Mouse (Mus musculus) hindbrain, embryonic 12.5 days (tissue): ENCODE measurements around the gene Gucd1. TPM values are rescaled to one million over a fixed set of nuclear protein-coding genes. Genes with fewer than 3 reads are reported as not detected.
"Not testable (repeated sequence)": the region's sequence is repeated elsewhere in the genome, so short reads cannot be mapped to it uniquely, and the experiment has no call there.

ENCODE experiments used
- ATAC-seq: fragments of 200-750 bp; cut with Nextera tagmentation; 2 replicates; pipeline ENCODE4 v1.8.0; 2017; ENCODE audit warnings: moderate TSS enrichment; ENCODE audit not compliant: low FRiP score
- H3K27ac ChIP-seq: fragments of 300-500 bp; sonication (generic); 2 replicates; pipeline ENCODE4 v1.5.1; 2016; ENCODE audit warnings: mild to moderate bottlenecking
- H3K27me3 ChIP-seq: fragments of 300-500 bp; sonication (generic); 2 replicates; pipeline ENCODE4 v1.6.1; 2016; ENCODE audit warnings: mild to moderate bottlenecking
- H3K36me3 ChIP-seq: fragments of 300-500 bp; sonication (generic); 2 replicates; pipeline ENCODE4 v1.6.1; 2016; ENCODE audit warnings: mild to moderate bottlenecking
- H3K4me1 ChIP-seq: fragments of 300-500 bp; sonication (generic); 2 replicates; pipeline ENCODE4 v1.6.1; 2016
- H3K4me2 ChIP-seq: fragments of 300-500 bp; sonication (generic); replicated peaks from 2 replicates; pipeline ENCODE4 v1.6.1; 2016; ENCODE audit warnings: mild to moderate bottlenecking
- H3K4me3 ChIP-seq: fragments of 300-500 bp; sonication (generic); 2 replicates; pipeline ENCODE4 v1.5.1; 2016; ENCODE audit warnings: mild to moderate bottlenecking
- H3K9ac ChIP-seq: fragments of 300-500 bp; sonication (generic); 2 replicates; pipeline ENCODE4 v1.6.1; 2016; ENCODE audit warnings: mild to moderate bottlenecking, moderate library complexity
- H3K9me3 ChIP-seq: fragments of 300-500 bp; sonication (generic); replicated peaks from 2 replicates; pipeline ENCODE4 v1.6.1; 2016; ENCODE audit warnings: mild to moderate bottlenecking
- WGBS: fragments of 180-500 bp; shearing (Covaris S2); methylation state at CpG from one replicate; pipeline ENCODE4 v1.1.7; 2016; 5-methylcytosine and 5-hydroxymethylcytosine counted together
- polyA plus RNA-seq: library from polyadenylated mRNA; unstranded; fragments of >200 nt; fragmentation: Nextera tagmentation; extraction: Ambion mirVana; gene quantifications from 2 replicates; pipeline ENCODE4 v1.2.1, GENCODE M21; 2016

The Gucd1 gene
- 24.9 and 26.8 TPM in 2 replicates for polyA plus RNA-seq

DNA sequence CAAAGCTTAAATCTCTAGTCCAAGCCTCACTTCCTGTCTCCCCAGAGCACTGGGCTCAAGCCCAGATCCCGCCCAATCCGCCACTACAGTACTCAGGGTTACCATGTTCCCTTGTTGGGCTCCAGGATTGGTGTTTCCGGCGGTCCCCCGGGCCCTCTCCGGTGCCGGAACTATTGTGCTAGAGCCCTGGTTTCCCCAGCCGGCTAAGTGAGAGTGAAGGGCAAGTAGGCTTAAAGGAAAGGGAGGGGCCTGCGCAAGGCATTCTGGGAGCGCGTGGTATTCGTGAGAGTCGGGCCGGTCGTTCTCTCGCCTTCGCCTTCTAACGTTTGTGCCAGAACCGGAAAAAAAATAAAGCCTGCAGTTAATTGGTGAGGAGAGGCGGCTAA lies at the start of gene Gucd1:
Gucd1 (minus strand) TSS at position 215 of the 386 bp plus-strand sequence.
- H3K4me1 ChIP-seq: peaks cover 27% of the 10 kb centered on the region
- WGBS: 0% methylated on average over 20 of the region's 20 CpGs
- H3K4me3 ChIP-seq: peak within 1 kb of the TSS; percentile 87
- H3K27me3 ChIP-seq: no peaks in the 10 kb centered on the region
- H3K4me2 ChIP-seq: peak within 1 kb of the TSS; percentile 94
- H3K9me3 ChIP-seq: no peaks in the 10 kb centered on the region
- H3K27ac ChIP-seq: peak within 1 kb of the TSS; percentile 96
- peak; percentile 94 for ATAC-seq
- peak within 1 kb of the TSS; percentile 91 for H3K9ac ChIP-seq
- peaks cover 21% of the 10 kb centered on the region for H3K36me3 ChIP-seq

DNA sequence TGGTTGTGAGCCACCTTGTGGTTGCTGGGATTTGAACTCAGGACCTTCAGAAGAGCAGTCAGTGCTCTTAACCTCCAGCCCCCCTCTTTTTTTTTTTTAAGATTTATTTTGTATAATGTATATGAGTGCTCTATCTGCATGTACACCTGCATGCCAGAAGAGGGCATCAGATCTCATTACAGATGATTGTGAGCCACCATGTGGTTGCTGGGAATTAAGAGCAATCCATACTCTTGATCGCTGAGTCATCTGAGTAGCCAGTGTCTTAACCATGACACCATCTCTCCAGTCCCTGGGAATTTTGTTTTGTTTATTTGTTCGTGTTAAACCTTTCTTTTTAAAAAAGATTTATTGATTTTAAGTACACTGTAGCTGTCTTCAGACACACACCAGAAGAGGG lies 49.0 kb upstream of the Gucd1 start:
- WGBS: 91% methylated on average over 2 of the region's 2 CpGs
- not testable (repeated sequence) for H3K36me3 ChIP-seq, ATAC-seq

DNA sequence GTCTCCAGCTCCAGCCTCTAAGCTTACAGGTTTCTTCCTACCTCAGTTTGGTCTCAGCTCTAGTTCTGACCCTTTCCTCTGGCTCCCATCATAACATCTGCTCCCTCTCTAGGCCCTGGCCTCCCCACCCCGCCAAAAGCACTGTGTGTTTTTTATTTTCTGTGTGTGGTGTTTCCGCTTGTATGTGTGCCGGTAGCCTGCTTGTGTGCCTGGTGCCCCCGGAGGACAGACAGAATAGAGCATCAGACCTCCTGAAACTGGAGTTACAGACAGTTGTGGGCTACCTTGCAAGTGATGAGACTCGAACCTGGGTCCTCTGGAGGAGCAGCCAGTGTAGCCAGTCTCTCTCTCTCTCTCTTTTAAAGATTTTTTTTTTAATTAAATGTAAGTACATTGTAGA lies 48.5 kb upstream of the Gucd1 start:
- no peak overlapping the region for H3K27ac ChIP-seq
- H3K36me3 ChIP-seq: no peaks in the 10 kb centered on the region
- no peak overlapping the region for H3K4me2 ChIP-seq
- WGBS: 84% methylated on average over 5 of the region's 5 CpGs
- H3K27me3 ChIP-seq: peaks cover 9% of the 10 kb centered on the region
- no peak overlapping the region for H3K4me3 ChIP-seq
- no peak overlapping the region for H3K9ac ChIP-seq
- ATAC-seq: no peak
- H3K4me1 ChIP-seq: 0 out of 2 replicates have a peak, but pooled peaks cover under 1% of the 10 kb centered on the region
- no peaks in the 10 kb centered on the region for H3K9me3 ChIP-seq

More for the DNA sequence above, 49.0 kb upstream of the Gucd1 start:
- not testable (repeated sequence) for H3K4me1 ChIP-seq, H3K27me3 ChIP-seq, H3K9ac ChIP-seq, H3K27ac ChIP-seq, H3K4me2 ChIP-seq, H3K4me3 ChIP-seq, H3K9me3 ChIP-seq

DNA sequence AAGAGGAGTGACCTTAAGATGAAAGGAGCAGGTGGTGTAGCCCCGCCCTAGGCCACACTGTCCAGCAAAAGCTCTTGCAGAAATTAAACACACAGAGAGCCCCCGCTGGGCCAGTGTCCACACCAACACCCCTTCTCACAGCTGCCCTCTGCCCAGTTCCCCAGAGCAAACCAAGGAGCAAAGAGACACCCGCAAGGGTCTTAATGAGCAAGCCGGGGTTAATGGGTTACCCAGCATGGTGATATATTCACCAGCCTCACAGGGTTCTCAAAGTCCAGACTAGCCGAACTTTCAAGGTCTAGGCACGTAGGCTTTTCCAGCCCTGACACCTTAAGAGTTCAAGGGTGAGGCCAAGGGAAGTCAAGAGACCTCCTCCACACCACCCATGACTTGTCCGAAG lies 48.1 kb upstream of the Gucd1 start:
- Histone ChIP-seq H3K36me3 (no peaks in the 10 kb centered on the region), H3K4me3 (no peak overlapping the region), H3K27ac (no peak overlapping the region), H3K4me1 (peaks cover 3% of the 10 kb centered on the region), H3K27me3 (peaks cover 14% of the 10 kb centered on the region), H3K9ac (no peak overlapping the region), H3K9me3 (no peaks in the 10 kb centered on the region), H3K4me2 (no peak overlapping the region)
- ATAC-seq: no peak
- 66% methylated on average over 7 of the region's 7 CpGs for WGBS

DNA sequence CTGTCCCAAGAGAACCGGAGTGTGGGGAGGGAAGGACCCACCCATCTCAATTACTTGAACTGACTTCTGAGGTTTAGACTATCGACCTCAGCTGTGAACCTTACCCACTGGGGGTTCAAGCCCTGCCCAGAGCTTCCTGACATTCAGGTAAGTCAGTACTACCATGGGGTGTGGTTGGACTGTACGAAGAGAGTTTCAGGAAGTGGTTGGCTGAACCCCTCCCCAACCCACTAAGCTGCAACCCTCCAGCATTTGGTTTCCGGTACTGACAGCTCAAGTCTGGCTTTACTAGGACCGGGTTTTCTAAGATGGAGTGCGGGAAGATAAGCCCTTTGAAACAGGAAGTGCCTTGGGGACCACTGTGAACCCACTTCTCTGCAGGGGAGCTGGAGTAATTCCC lies 47.7 kb upstream of the Gucd1 start:
- H3K4me2 ChIP-seq: no peak overlapping the region
- H3K27ac ChIP-seq: no peak overlapping the region
- no peak overlapping the region for H3K9ac ChIP-seq
- ATAC-seq: no peak
- no peaks in the 10 kb centered on the region for H3K9me3 ChIP-seq
- no peaks in the 10 kb centered on the region for H3K36me3 ChIP-seq
- H3K27me3 ChIP-seq: peaks cover 18% of the 10 kb centered on the region
- H3K4me1 ChIP-seq: peaks cover 7% of the 10 kb centered on the region
- WGBS: 75% methylated on average over 6 of the region's 6 CpGs
- no peak overlapping the region for H3K4me3 ChIP-seq

DNA sequence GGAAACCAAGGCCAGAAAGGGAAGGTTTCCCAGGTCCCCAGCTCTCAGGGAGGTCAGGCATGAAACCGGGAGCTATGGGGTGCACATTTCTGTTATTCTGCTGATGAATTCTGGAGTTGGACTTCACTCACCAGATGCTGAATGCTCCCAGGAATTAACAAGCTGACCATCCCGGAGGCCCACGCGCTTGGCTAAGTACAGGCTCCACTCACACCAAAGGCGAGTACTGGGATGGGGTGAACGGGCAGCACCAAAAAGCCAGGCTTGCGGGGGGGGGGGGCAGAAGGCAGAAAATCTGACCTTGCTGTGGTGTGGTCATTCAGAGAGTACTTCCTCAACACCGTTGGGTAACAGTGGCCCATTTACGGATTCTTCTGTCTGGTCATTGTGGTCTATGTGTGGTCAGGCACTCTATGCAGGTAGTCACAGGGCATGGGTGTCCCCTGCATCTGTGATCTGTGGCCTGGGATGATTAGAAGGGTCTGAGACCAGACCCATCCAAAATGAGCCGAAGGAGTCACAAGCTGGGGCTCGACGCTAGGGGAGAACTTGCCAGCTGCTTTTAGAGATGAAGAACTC lies 47.0 kb upstream of the Gucd1 start:
- no peak overlapping the region for H3K4me3 ChIP-seq
- WGBS: 84% methylated on average over 12 of the region's 12 CpGs
- no peak for ATAC-seq
- peaks cover 12% of the 10 kb centered on the region for H3K4me1 ChIP-seq
- H3K27ac ChIP-seq: no peak overlapping the region
- no peaks in the 10 kb centered on the region for H3K36me3 ChIP-seq
- H3K4me2 ChIP-seq: no peak overlapping the region
- H3K9ac ChIP-seq: no peak overlapping the region
- H3K9me3 ChIP-seq: no peaks in the 10 kb centered on the region
- H3K27me3 ChIP-seq: peaks cover 20% of the 10 kb centered on the region

DNA sequence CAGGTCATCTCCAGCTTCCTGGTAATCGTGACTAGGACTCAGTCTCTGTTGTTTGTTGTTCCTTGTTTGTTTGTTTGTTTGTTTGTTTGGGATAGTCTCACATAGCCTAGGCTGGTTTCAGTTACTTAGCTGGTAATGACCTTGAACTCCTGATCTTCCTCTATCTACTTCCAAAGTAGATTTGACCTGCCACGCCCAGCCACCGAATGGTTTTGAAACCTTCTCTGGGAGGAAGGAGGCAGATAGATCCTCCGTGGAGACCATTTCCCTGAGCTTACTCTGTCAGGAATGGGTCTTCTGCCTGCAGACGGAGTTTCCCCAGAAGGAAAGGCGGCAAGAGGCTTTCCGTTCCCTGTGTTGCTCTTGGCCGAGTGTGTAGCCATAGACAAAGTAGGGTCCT lies 44.8 kb upstream of the Gucd1 start:
- Histone ChIP-seq H3K27ac (no peak overlapping the region), H3K9ac (no peak overlapping the region), H3K9me3 (no peaks in the 10 kb centered on the region), H3K4me1 (peaks cover 31% of the 10 kb centered on the region), H3K4me3 (no peak overlapping the region), H3K27me3 (peaks cover 24% of the 10 kb centered on the region), H3K36me3 (no peaks in the 10 kb centered on the region), H3K4me2 (no peak overlapping the region)
- 90% methylated on average over 8 of the region's 8 CpGs for WGBS
- no peak for ATAC-seq

DNA sequence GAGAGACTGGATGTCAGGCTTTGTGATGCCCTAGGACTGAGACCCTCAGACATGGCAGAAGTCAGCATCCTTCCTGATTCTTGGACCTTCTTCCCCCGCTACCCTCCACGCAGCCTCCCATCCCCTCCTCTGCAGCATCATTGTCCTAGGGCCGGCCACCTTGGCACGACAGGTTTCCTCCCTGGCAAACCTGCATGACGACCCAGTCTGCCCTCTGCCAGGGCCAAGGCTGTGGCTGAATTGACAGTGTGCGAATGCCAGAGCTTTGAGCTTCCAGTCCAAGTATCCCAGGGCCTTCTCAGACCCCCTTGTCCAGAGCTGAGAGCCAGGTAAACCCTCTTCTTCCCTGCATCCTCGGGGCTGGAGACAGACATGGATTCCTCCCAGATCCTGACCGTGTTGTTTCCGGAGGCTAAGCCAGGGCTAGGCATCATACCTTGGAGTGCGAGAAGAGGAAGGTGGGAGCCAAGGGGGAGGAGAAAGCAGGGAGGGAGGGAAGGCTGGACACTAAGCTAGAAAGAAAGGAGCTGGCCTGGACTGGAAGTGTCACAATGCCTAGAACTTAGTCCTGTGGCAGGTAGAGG lies 43.4 kb upstream of the Gucd1 start, which contains the start of gene Ggt1:
Ggt1 (plus strand) TSS at position 534 of the 584 bp plus-strand sequence.
- H3K9me3 ChIP-seq: no peaks in the 10 kb centered on the region
- peaks cover 24% of the 10 kb centered on the region for H3K27me3 ChIP-seq
- peaks cover 45% of the 10 kb centered on the region for H3K4me1 ChIP-seq
- no peaks in the 10 kb centered on the region for H3K36me3 ChIP-seq
- WGBS: 52% methylated on average over 10 of the region's 10 CpGs
- H3K4me2 ChIP-seq: peak within 1 kb of the TSS; percentile 95
- peak within 1 kb of the TSS; percentile 63 for H3K4me3 ChIP-seq
- peak within 1 kb of the TSS; percentile 91 for H3K9ac ChIP-seq
- no peak for ATAC-seq
- peak within 1 kb of the TSS; percentile 92 for H3K27ac ChIP-seq

DNA sequence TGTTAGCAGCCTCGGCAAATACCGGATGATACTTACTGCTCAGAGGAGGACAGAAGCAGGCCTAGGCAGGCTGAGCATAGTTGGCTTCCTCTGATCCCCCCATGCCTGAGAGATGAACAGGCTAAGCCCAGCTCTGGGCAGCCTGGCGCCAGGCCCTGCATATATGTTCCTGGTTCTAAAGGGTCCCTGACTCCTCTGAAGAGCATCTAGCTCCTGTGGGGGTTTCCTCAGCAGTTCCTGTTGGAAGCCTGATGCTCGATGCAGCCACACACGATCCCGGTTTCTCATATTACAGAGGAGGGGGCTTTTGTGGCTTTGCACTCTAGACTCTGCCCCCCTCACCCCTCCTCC lies 42.8 kb upstream of the Gucd1 start:
- Histone ChIP-seq H3K9me3 (no peaks in the 10 kb centered on the region), H3K4me2 (peak overlapping the region; percentile 95), H3K27ac (peak overlapping the region; percentile 92), H3K4me1 (peaks cover 52% of the 10 kb centered on the region), H3K9ac (peak overlapping the region; percentile 91), H3K36me3 (no peaks in the 10 kb centered on the region), H3K27me3 (peaks cover 24% of the 10 kb centered on the region), H3K4me3 (peak overlapping the region; percentile 63)
- ATAC-seq: peak; percentile 24; the same call in 1 of the 2 replicates
- 10% methylated on average over 6 of the region's 6 CpGs for WGBS

DNA sequence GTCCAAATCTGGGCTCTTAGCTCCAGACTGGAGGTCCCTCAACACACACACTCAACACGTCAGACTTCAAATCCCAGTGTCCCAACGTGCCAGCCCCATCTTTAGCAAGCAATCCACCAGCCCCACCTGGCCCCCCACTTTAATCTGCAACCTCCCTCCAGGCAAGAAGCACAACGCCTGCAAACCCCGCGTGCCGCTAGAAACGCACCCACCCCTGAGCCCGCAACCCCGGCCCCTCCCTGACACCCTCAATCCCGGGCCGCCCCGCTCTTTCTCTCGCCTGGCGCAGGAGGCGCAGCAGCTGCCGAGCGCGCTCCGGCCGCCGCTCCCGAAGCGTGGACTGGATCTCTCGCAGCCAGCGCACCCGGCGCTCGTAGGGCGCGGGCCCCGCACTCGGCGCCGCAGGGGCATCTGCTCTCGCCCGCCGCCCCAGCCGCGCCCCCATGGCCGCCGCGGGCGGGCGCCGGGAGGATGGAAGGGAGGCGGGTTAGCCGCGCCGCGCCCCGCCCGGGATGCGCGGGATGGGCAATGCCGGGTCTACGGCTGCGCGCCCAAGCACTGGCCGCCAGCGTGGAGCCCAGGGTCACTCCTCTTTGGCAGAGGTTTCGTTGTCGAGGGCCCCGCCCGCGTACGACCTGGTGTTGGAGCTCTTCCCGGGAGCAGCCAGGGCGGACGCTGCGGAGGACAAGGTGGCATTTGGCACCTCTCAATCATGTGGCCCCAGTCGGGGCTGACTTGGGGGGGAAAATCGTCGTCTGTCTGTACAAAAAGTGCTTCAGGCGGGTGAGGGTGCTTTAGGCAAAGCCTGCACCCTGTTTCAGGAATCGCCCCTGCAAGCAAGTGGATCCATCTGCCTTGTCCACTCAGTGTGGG lies 42.1 kb upstream of the Gucd1 start, which contains the start of gene Lrrc75b:
Lrrc75b (minus strand) TSS at position 655 of the 873 bp plus-strand sequence.
- peaks cover 24% of the 10 kb centered on the region for H3K27me3 ChIP-seq
- peak within 1 kb of the TSS; percentile 92 for H3K27ac ChIP-seq
- ATAC-seq: peak; percentile 59
- peak within 1 kb of the TSS; percentile 91 for H3K9ac ChIP-seq
- H3K4me2 ChIP-seq: peak within 1 kb of the TSS; percentile 95
- H3K4me3 ChIP-seq: peak within 1 kb of the TSS; percentile 63
- peaks cover 52% of the 10 kb centered on the region for H3K4me1 ChIP-seq
- no peaks in the 10 kb centered on the region for H3K36me3 ChIP-seq
- H3K9me3 ChIP-seq: no peaks in the 10 kb centered on the region
- WGBS: under 1% methylated on average over 52 of the region's 75 CpGs

DNA sequence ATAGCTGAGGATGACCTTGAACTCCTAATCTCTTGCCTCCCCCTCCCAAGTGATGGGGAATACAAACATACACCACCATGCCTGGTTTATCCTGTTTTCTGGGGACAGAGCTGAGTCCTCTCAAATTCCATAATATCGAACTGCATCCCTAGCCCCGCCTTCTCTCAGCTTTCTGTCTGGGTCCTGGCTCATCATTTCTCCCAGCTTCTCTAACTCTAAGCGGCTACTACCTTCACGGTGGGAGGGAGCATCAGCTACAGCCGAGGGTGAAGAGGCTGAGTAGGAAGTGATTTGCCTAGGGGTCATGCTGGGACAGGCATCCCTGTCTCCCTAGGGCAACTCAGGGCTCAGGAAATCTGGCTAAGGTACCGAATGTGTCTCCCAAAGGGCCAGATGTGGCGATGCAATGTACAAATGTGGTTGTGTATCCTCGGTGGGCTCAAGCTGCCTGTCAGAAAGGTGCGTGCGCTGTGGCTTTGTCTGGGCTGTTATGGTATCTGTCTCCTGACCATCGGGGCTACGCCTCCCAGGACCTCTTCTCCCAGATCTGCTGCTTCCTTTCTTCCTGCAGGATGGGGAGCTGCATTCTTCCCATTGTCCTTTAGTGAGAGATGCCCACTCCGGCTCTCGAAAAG lies 41.4 kb upstream of the Gucd1 start:
- H3K4me2 ChIP-seq: peak overlapping the region; percentile 95
- H3K9me3 ChIP-seq: no peaks in the 10 kb centered on the region
- peak overlapping the region; percentile 63 for H3K4me3 ChIP-seq
- 3% methylated on average over 14 of the region's 14 CpGs for WGBS
- H3K36me3 ChIP-seq: peaks cover 1% of the 10 kb centered on the region
- H3K4me1 ChIP-seq: peaks cover 52% of the 10 kb centered on the region
- peaks cover 22% of the 10 kb centered on the region for H3K27me3 ChIP-seq
- H3K9ac ChIP-seq: peak overlapping the region; percentile 91
- peak overlapping the region; percentile 92 for H3K27ac ChIP-seq
- 0 out of 2 replicates have a peak, but pooled peaks have one; percentile 4 for ATAC-seq

DNA sequence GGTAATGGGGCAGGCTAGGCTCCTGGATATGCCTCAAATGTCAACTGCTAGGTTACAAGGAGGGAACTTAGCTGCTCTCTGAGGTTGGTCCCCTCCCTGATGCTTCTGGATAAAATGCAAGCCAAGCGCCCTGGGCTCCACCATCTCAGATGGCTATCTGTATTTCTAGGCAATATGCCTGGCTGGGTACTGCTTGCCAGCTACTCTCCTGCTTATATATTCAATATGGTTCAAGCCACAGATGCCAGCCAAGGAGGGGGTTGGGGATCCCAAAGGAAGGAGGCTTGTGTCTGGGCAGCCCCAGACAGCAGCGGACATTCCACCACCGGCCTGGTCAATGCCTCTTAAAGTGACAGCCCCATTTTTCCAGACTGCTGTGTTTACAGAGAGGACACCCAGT lies 40.7 kb upstream of the Gucd1 start:
- H3K36me3 ChIP-seq: peaks cover 8% of the 10 kb centered on the region
- H3K4me3 ChIP-seq: peak overlapping the region; percentile 63
- peaks cover 52% of the 10 kb centered on the region for H3K4me1 ChIP-seq
- no peaks in the 10 kb centered on the region for H3K9me3 ChIP-seq
- ATAC-seq: no peak
- 17% methylated on average over 3 of the region's 3 CpGs for WGBS
- peaks cover 22% of the 10 kb centered on the region for H3K27me3 ChIP-seq
- H3K4me2 ChIP-seq: peak overlapping the region; percentile 95
- H3K9ac ChIP-seq: peak overlapping the region; percentile 91
- H3K27ac ChIP-seq: peak overlapping the region; percentile 92
